Mouse (Mus musculus) heart, embryonic 12.5 days (tissue): ENCODE data around the gene Cyth3. TPM values are rescaled to one million over a fixed set of nuclear protein-coding genes. Genes with fewer than 3 reads are reported as not detected.

Source experiments
- ATAC-seq: fragments of 200-750 bp; cut with Nextera tagmentation; 2 replicates; pipeline ENCODE4 v1.8.0; 2017; ENCODE audit warnings: moderate TSS enrichment, moderate library complexity; ENCODE audit not compliant: insufficient number of reproducible peaks, low FRiP score
- H3K27ac ChIP-seq: fragments of 300-500 bp; sonication (generic); 2 replicates; pipeline ENCODE4 v1.5.1; 2016; ENCODE audit warnings: mild to moderate bottlenecking, moderate library complexity; ENCODE audit not compliant: poor library complexity, severe bottlenecking
- H3K27me3 ChIP-seq: fragments of 300-500 bp; sonication (generic); replicated peaks from 2 replicates; pipeline ENCODE4 v1.6.1; 2016; ENCODE audit warnings: mild to moderate bottlenecking, moderate library complexity
- H3K36me3 ChIP-seq: fragments of 300-500 bp; sonication (generic); 2 replicates; pipeline ENCODE4 v1.6.1; 2016; ENCODE audit warnings: mild to moderate bottlenecking, moderate library complexity
- H3K4me1 ChIP-seq: fragments of 300-500 bp; sonication (generic); replicated peaks from 2 replicates; pipeline ENCODE4 v1.6.1; 2016; ENCODE audit warnings: mild to moderate bottlenecking
- H3K4me2 ChIP-seq: fragments of 300-500 bp; sonication (generic); 2 replicates; pipeline ENCODE4 v1.6.1; 2016; ENCODE audit warnings: mild to moderate bottlenecking, moderate library complexity
- H3K4me3 ChIP-seq: fragments of 300-500 bp; sonication (generic); 2 replicates; pipeline ENCODE4 v1.5.1; 2016; ENCODE audit warnings: mild to moderate bottlenecking
- H3K9ac ChIP-seq: fragments of 300-500 bp; sonication (generic); 2 replicates; pipeline ENCODE4 v1.6.1; 2016; ENCODE audit warnings: mild to moderate bottlenecking, moderate library complexity
- H3K9me3 ChIP-seq: fragments of 300-500 bp; sonication (generic); replicated peaks from 2 replicates; pipeline ENCODE4 v1.6.1; 2016; ENCODE audit warnings: mild to moderate bottlenecking, moderate library complexity
- WGBS: fragments of 180-500 bp; shearing (Covaris S2); methylation state at CpG from one replicate; pipeline ENCODE4 v1.1.7; 2016; 5-methylcytosine and 5-hydroxymethylcytosine counted together
- polyA plus RNA-seq: library from polyadenylated mRNA; unstranded; fragments of >200 nt; fragmentation: Nextera tagmentation; extraction: Ambion mirVana; gene quantifications from 2 replicates; pipeline ENCODE4 v1.2.1, GENCODE M21; 2016

The Cyth3 gene
- polyA plus RNA-seq = 41.8 and 41.9 TPM in 2 replicates

DNA sequence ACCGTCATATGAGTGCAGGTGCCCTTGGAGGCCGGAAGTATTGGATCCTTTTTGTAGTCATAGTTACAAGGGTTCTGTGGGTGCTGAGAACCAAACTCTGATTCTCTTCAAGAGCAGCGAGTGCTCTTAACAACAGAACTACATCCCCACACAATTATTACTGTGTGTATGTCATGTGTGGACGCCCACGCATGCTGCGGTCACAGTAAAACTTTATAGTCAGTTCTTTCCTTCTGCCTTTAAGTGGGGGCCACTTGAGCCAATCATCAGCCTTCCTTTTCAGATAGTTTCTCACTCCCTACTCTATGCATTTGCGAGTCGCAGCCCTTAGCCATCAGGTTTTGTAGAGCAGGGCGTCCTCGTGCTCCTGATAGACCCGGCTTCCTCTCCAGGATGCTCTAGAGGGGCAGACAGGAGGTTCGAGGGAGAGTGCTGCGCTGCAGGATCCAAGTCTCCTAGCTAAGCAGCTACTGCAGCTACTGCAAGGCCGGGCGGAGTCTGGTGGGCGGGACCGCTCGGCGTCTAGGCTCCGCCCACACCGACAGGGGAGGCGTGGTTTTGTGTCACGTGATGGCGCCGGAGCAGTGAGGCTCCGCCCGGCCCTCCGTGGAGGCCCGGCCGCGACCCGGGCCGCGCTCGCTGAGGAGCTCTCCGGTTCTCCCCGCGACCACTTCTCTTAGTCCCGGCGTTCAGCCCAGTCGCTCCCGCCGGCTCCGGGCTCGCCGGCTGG lies at the start of gene Cyth3:
Gene Cyth3 (plus strand): TSS at position 555 of the 730 bp plus-strand sequence.
- Histone ChIP-seq H3K9ac (peak within 1 kb of the TSS; percentile 92), H3K36me3 (no peaks in the 10 kb centered on the region), H3K9me3 (no peaks in the 10 kb centered on the region), H3K27me3 (no peaks in the 10 kb centered on the region), H3K4me1 (peaks cover 56% of the 10 kb centered on the region), H3K4me3 (peak within 1 kb of the TSS; percentile 94), H3K27ac (peak within 1 kb of the TSS; percentile 79), H3K4me2 (peak within 1 kb of the TSS; percentile 92)
- WGBS = 7% methylated on average over 46 of the region's 46 CpGs
- peak; percentile 95 for ATAC-seq

DNA sequence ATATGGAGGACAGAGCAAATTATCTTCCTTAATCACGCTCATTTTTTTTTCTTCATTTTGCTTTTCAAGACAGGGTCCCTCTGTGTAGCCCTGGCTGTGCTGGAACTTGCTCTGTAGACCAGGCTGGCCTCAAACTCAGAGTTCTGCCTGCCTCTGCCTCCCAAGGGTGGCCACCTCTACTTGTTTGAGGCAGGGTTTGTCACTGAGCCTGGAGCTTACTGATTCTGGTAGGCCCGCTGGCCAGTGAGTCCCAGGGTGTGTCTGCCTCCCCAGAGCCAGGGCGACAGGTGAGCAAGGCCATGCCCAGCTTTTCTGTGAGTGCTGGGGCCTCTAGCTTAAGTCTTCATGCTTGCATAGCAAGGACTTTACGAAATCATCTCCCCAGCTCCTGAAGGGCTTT lies 49.2 kb upstream of the Cyth3 start:
- Histone ChIP-seq H3K9ac (no peak overlapping the region), H3K27me3 (no peaks in the 10 kb centered on the region), H3K4me2 (no peak overlapping the region), H3K4me3 (no peak overlapping the region), H3K4me1 (0 out of 2 replicates have a peak, but pooled peaks cover 4% of the 10 kb centered on the region), H3K36me3 (no peaks in the 10 kb centered on the region), H3K27ac (no peak overlapping the region), H3K9me3 (no peaks in the 10 kb centered on the region)
- no peak for ATAC-seq
- 80% methylated on average over 4 of the region's 4 CpGs for WGBS

DNA sequence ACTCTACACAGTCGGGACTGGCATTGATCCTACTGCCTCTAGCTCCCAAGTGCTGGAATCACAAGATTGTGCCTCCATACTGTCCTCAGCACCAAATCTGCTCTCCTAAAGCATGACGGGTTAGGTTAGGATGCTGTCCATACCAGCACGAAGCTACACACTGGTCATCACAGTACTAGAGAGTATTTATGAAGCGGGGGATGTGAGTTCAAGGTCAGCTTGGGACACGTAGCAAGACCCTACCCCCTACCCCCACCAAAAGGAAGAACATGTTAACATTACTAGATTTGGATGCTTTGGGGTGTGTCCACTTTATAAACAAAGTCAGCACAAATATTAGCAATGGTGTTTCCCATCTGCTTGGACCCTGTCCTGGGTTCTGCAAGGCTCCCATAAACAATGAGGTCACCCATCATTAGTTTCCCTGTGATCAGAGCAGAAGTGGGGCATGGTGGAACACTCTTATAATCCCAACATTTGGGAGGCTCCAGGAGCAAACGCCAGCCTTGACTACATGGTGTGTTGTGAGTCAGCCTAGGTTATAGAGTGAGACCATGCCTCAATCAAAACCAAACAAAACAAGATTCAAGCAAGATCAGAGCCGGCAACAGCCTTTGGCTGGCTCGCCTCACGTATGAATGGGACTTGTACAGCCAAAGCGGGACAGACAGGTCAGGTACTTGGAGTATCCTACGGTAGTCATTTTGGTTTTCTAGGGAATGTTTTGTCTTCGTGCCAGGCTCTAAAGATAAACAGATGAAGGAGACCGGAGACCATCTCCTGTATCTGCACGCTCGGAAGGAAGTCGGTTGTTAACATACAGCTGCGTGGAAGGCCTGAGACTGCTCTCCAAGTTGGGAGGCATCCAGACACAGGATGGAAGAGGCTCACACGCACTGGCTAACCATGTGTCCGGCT lies 47.7 kb upstream of the Cyth3 start:
- no peak overlapping the region for H3K4me2 ChIP-seq
- 0 out of 2 replicates have a peak, but pooled peaks have one; percentile 47 for ATAC-seq
- 0 out of 2 replicates have a peak, but pooled peaks cover 4% of the 10 kb centered on the region for H3K4me1 ChIP-seq
- 70% methylated on average over 19 of the region's 19 CpGs for WGBS
- H3K27me3 ChIP-seq = no peaks in the 10 kb centered on the region
- H3K9me3 ChIP-seq = no peaks in the 10 kb centered on the region
- H3K27ac ChIP-seq = no peak overlapping the region
- H3K9ac ChIP-seq = no peak overlapping the region
- no peaks in the 10 kb centered on the region for H3K36me3 ChIP-seq
- no peak overlapping the region for H3K4me3 ChIP-seq

DNA sequence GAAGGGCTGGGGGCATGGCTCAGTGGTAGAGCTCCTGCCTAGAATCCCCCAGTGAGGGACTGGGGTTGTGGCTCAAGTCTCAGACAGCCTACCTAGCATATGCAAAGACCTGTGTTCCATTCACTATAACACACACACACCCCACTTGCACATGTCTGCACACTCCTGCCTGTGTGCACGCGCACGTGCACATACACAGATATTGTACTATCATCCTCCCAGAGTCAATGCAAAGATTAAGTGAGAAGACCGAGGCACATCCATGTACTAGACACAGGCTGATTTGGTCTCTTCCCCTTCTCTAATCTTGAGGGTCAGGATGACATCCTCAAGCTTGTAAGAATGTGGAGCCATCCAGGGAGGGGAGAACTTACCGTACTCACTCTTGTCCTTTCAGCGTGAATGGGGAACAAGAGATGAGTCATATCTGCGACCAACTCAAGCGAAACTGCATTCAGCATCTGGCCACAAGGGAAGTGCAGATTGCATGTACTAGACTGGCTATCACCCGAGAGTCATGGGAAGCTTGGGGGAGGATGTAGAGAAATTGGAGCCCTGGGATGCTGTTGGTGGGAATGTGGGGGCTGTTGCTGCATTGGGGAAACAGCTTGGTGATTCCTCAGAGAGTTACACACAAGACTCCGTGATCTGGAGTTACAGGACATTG lies 42.6 kb upstream of the Cyth3 start:
- no peak for ATAC-seq
- WGBS = 73% methylated on average over 10 of the region's 10 CpGs

DNA sequence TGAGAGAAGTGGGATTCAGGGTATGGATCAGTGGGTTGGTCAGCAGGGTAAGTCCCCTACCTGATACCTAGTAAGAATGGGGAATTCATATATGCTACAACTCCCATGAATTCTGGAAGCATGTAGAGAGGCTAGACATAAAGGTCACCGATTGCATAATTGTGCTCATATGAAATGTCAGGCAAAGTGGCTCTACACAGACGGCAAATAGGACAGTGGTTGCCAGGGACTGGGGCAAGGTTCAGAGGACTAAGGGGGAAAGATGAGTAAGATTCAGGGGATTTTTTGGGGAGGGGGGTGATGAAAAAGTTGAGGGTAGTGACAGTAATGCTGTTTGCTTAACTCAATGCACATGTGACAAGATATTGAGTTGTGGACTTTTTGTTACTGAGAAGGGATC lies 41.3 kb upstream of the Cyth3 start:
- no peak for ATAC-seq
- H3K4me1 ChIP-seq = peaks cover 2% of the 10 kb centered on the region; the same call in 1 of the 2 replicates
- H3K27me3 ChIP-seq = no peaks in the 10 kb centered on the region
- 0 out of 2 replicates have a peak, but pooled peaks cover 2% of the 10 kb centered on the region for H3K36me3 ChIP-seq
- H3K4me3 ChIP-seq = no peak overlapping the region
- H3K9me3 ChIP-seq = no peaks in the 10 kb centered on the region
- H3K27ac ChIP-seq = no peak overlapping the region
- 85% methylated on average over 2 of the region's 2 CpGs for WGBS
- H3K9ac ChIP-seq = no peak overlapping the region
- H3K4me2 ChIP-seq = no peak overlapping the region

More for the DNA sequence above, 42.6 kb upstream of the Cyth3 start:
- 0 out of 2 replicates have a peak, but pooled peaks cover 2% of the 10 kb centered on the region for H3K4me1 ChIP-seq
- H3K27me3 ChIP-seq = no peaks in the 10 kb centered on the region
- 0 out of 2 replicates have a peak, but pooled peaks cover 2% of the 10 kb centered on the region for H3K36me3 ChIP-seq
- no peak overlapping the region for H3K27ac ChIP-seq
- no peak overlapping the region for H3K9ac ChIP-seq
- no peak overlapping the region for H3K4me3 ChIP-seq
- H3K9me3 ChIP-seq = no peaks in the 10 kb centered on the region
- no peak overlapping the region for H3K4me2 ChIP-seq

DNA sequence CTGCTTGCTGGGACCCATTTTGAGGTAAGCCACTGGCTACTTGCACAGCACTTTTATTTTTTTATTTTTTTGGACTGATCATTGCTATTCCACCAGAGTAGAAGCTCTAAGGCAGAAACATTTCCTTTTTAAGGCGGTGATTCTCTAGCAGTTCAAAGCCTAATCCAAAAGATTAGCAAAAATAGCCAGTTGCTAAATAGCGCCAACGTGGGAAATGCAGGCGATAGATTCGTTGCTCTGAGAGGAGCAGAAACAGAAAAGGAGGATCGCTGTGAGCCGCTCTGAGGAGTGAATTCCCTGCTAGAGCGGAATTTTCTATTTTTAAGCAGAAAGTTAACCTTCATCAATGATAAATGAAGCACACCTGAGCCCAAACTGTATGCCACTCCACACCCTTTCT lies 40.4 kb upstream of the Cyth3 start:
- peaks cover 2% of the 10 kb centered on the region; the same call in 1 of the 2 replicates for H3K4me1 ChIP-seq
- no peak overlapping the region for H3K9ac ChIP-seq
- H3K36me3 ChIP-seq = 0 out of 2 replicates have a peak, but pooled peaks cover 2% of the 10 kb centered on the region
- no peaks in the 10 kb centered on the region for H3K27me3 ChIP-seq
- ATAC-seq = no peak
- WGBS = 56% methylated on average over 8 of the region's 8 CpGs
- H3K9me3 ChIP-seq = no peaks in the 10 kb centered on the region
- no peak overlapping the region for H3K4me2 ChIP-seq
- H3K4me3 ChIP-seq = no peak overlapping the region
- no peak overlapping the region for H3K27ac ChIP-seq

- H3K4me1 ChIP-seq = peaks cover 2% of the 10 kb centered on the region; the same call in 1 of the 2 replicates
- no peak overlapping the region for H3K4me3 ChIP-seq
- no peak overlapping the region for H3K27ac ChIP-seq
- H3K4me2 ChIP-seq = no peak overlapping the region
- no peaks in the 10 kb centered on the region for H3K9me3 ChIP-seq
- H3K27me3 ChIP-seq = no peaks in the 10 kb centered on the region
- ATAC-seq = no peak
- WGBS = 86% methylated on average over 10 of the region's 10 CpGs
- 0 out of 2 replicates have a peak, but pooled peaks cover 2% of the 10 kb centered on the region for H3K36me3 ChIP-seq
- H3K9ac ChIP-seq = no peak overlapping the region
Measured at GRCm38 (mm10) chr5:143583081-143583480, 39.2 kb upstream of the Cyth3 start.

DNA sequence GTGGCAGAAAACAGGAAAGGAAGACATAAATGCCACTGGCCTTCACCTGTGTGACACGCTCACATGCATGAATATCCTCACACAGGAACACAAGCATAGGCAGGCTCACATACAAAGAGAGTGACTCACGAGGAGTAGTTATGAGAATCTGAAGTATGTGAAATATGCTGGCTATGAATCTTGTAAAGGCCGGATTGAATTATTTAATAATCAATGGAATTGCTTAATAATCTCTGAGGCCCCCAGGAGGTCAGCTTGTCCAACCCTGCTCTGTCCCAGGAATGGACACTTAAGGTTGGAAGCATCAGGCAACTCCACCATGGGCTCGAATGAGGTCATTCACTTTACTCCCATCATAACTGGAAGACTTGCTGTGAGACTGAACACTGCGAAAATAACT lies 37.3 kb upstream of the Cyth3 start:
- no peak for ATAC-seq
- no peak overlapping the region for H3K4me2 ChIP-seq
- no peaks in the 10 kb centered on the region for H3K27me3 ChIP-seq
- peaks cover 16% of the 10 kb centered on the region for H3K4me1 ChIP-seq
- 72% methylated on average over 5 of the region's 5 CpGs for WGBS
- H3K4me3 ChIP-seq = no peak overlapping the region
- H3K27ac ChIP-seq = no peak overlapping the region
- H3K9me3 ChIP-seq = 0 out of 2 replicates have a peak, but pooled peaks cover 4% of the 10 kb centered on the region
- no peak overlapping the region for H3K9ac ChIP-seq
- H3K36me3 ChIP-seq = 0 out of 2 replicates have a peak, but pooled peaks cover 2% of the 10 kb centered on the region

DNA sequence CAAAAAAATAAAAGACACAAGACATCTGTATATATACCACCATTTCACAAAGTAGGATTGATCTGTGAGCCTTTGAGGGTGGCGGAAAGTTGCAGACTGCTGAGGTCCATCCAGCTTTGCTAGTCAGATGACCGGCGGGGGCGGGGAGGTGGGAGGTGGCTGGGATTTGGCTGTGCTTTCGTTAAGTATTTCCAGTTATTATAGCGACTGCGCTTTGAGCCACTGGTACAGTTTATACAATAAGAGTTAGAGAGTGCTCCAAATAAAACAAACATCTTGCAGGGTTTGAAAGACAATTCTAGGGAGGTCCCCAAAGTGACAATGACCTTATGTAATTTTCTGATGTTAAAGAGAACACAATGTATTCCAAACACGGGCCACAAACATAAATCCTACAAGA lies 35.9 kb upstream of the Cyth3 start:
- Histone ChIP-seq H3K4me1 (peaks cover 16% of the 10 kb centered on the region), H3K9ac (no peak overlapping the region), H3K4me3 (no peak overlapping the region), H3K36me3 (0 out of 2 replicates have a peak, but pooled peaks cover 2% of the 10 kb centered on the region), H3K9me3 (0 out of 2 replicates have a peak, but pooled peaks cover 4% of the 10 kb centered on the region), H3K27ac (no peak overlapping the region), H3K4me2 (no peak overlapping the region), H3K27me3 (no peaks in the 10 kb centered on the region)
- WGBS = 87% methylated on average over 8 of the region's 8 CpGs
- no peak for ATAC-seq

GRCm38 (mm10) chr5:143589108-143589507 lies 33.1 kb upstream of the Cyth3 start:
- no peaks in the 10 kb centered on the region for H3K27me3 ChIP-seq
- H3K27ac ChIP-seq = peak overlapping the region; percentile 78
- H3K9me3 ChIP-seq = 0 out of 2 replicates have a peak, but pooled peaks cover 4% of the 10 kb centered on the region
- H3K4me3 ChIP-seq = no peak overlapping the region
- 0 out of 2 replicates have a peak overlapping the region, but pooled peaks have one; percentile 5 for H3K9ac ChIP-seq
- peak; percentile 77 for ATAC-seq
- H3K36me3 ChIP-seq = no peaks in the 10 kb centered on the region
- H3K4me1 ChIP-seq = peaks cover 26% of the 10 kb centered on the region
- 16% methylated on average over 17 of the region's 17 CpGs for WGBS
- peak overlapping the region; percentile 39 for H3K4me2 ChIP-seq
